Mouse (Mus musculus) testis, postnatal 14 days (tissue): ENCODE data around the gene Sema5a.

Experiments used
- DNase-seq: peaks from one replicate; pipeline ENCODE4 v3.0.0; 2021; ENCODE audit warnings: low spot score

Sema5a gene

GRCm38 (mm10) chr15:32310834-32311233, 66.2 kb downstream of the Sema5a start:
- no peak for DNase-seq

GRCm38 (mm10) chr15:32311287-32311686, 66.7 kb downstream of the Sema5a start:
- DNase-seq = no peak

DNA sequence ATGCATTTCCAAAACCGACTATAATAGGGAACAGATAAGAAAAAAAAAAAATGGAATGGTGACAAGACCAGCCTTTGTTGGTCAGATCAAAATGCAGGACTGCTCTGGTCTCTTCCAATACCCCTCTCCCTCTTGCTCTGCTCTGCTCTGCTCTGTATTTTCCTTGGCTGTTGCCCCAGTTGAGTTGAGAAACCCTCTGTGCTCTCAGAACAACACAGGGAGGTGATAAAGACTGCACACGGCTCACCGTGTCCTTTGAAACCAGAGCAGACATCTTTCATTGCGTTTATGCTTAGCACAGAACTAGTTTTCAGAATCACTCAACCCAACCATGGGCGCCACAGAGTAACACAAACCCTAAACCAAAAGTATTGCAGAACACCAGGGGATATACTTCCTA, 72.5 kb downstream of the Sema5a start:
- DNase-seq = no peak

DNA sequence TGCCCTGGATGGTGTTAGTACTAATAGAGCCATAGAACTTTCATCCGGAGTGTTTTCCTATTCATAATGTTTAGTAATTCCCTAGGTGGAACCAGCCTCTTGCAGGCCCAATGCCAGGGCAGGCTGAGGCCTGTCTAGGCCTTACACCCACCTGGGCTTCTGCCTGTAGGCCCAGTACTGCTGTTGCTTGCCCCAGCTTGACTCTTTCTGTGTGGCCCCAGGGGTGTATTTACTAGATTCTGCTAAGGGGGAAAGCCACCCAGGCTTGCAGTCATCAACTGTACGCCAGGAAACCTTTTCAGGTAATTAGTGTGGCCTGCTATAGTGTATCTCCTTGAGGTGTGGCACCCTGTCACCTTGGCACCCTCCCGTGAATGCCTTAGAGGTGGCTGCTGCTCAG, 76.1 kb downstream of the Sema5a start:
- DNase-seq = no peak

DNA sequence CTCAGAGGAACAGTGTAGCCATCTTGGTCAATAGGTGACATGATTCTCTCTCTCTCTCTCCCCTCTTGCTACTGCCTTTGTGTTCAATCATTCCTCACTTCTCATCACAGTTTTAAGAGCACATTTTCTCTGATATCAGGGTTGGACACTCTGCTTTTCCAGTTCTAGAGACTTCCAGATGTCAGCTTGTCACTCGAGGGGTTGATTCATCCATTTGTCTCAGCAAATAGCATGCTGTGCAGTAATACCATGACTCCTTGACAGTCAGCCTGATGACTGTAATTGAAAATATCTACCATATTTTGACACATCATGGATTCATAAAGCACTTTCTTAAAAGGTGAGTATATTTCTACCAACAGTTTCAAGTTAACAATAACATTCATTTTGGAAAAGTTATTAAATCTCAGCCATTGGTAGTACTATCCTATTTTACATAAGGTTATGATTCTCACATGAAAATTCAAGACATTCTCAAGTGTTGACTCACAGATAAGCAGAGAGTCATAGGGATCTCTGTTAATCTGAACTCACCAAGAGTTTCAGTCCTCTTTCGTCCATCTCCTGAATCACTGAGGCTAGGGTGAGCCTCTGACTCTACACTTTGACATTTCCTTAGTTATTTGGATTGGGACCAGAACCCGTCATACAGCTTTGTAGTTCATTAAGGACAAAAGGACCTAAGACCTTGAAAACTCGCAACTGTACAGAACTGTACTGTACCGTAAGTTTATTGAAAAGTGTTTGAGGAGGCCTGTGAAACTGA, 78.0 kb downstream of the Sema5a start:
- no peak for DNase-seq

DNA sequence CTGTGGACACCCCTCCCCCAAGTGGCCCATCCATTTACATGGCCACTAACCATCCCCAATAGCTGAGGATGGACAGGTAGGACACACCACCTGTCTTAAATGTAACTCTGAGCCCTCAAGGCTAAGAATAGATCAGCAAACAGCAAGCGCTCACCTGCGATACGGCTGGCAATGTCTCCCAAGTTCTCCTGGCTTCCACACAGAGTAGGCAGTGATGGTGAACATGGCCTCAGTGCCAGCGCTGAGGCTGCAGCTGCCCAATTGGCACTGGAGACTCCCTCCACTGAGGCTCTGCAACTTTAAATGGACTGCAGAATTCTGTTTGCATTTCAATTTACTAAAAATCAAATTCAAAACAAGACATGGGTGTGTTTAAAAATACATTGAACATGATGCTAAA, 78.6 kb downstream of the Sema5a start:
- DNase-seq = no peak

GRCm38 (mm10) chr15:32324105-32324504, 79.5 kb downstream of the Sema5a start:
- no peak for DNase-seq

DNA sequence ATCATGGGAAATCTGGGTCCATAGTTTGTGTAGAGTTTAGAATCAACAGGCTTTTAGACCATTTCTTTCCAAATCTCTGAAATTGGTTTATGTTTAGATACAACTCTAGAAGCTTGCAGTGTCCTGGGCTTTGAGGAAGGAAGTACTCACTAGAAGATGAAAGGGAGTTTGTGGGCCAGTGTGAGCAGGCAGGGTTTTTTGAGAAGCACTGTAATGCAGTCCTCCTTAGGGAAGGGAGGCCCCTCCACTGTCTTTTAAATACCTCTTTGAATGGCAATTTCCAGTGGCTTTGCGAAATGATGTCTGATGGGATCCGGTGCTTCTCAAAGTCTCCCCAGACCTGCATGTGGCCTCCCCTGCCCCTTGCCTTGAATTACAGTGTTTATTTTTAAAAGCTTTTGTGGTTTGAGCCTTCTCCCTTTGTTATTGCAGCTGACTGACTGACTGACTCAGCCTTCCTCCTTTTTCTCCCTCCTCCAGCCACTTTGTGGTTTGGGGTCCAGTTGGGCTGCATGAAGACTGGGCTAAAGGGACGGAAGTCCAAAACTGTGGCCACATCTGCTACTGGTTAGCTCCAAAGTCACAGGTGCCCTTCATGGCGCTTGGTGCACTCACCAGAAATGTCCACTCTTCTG, 83.9 kb downstream of the Sema5a start:
- no peak for DNase-seq

DNA sequence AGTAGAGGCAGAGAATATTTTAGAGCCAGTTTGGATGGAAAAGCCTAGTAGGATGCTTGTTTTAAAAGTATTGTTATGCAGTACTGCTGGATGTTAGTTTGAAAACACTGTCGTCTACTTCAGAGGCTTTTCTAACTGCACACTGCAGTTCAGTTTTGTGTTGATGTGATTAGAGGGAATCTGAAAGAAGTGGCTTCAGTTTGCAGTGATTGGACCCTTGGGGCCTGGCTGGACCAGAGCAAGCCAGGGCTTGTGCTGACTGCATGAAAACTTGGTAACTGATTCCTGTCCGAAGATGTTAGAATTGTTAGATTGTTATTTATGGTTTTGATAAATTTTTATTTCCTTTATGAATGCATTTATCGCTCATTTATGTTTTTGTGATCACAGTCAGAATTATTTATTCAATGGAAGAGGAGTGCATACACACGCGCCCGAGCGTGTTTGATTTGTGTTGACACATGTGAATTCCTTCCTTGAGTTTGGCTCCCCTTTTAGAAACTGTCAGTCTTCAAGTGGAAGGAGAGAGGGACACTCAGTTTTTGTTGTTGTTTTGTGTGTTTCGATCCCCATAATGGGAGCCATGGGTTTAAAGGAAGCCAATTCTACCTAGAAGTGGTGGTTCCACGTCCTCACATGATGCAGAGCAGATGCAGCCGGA, 85.2 kb downstream of the Sema5a start:
- DNase-seq = no peak

- no peak for DNase-seq
Observed at GRCm38 (mm10) chr15:32330427-32330826, 85.8 kb downstream of the Sema5a start.

- no peak for DNase-seq
Observed at GRCm38 (mm10) chr15:32331037-32331436, 86.4 kb downstream of the Sema5a start.

GRCm38 (mm10) chr15:32333456-32333855, 88.8 kb downstream of the Sema5a start:
- DNase-seq = no peak

DNA sequence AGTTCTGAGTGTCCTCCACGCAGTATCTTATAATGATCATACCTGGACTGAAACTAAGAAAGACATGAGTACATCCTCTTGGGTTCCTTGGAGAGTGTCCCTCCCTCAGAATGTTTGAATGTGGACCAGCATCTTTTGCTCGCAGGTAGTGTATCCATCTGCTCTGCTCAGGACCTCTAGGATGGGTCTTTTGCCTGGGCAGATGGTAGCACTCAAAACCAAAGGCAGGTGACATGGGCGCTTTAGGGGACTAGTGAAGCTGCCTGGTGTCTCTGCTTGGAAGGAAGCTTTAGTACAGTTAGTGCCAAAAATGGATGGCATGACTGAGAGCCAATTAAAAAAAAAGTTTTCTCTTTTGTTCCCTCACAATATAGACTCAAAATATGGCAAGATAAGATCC, 93.2 kb downstream of the Sema5a start:
- no peak for DNase-seq

DNA sequence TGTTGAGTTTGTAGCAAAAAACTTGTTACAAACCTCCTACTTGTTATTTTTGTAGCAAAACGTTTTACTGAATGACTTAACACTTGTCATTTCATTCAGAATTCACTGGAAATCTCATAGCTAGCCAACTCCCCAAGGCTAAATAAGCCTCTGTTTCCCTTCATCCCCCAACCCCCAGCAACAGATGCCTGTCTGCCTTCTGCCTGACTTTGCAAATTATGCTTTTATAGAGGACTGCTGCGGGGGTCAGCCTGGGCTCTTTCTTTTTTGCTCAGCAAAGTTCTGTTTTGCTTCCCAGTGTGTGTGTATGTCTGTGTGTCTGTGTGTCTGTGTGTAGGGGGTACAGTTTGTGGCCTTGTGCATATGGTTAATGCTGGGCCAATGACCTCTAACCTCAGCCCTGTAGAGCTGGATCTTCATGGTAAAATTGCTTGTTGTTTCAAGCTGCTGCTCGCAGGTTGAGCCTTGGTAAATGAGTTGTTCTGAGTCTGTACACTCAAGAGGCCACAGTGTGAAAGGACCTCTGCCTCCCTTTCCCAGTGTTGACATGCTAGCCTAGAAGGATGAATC, 94.2 kb downstream of the Sema5a start:
- no peak for DNase-seq

- DNase-seq = no peak
Observed at GRCm38 (mm10) chr15:32339426-32339825, 94.8 kb downstream of the Sema5a start.

GRCm38 (mm10) chr15:32341423-32341822, 96.8 kb downstream of the Sema5a start:
- DNase-seq = no peak

DNA sequence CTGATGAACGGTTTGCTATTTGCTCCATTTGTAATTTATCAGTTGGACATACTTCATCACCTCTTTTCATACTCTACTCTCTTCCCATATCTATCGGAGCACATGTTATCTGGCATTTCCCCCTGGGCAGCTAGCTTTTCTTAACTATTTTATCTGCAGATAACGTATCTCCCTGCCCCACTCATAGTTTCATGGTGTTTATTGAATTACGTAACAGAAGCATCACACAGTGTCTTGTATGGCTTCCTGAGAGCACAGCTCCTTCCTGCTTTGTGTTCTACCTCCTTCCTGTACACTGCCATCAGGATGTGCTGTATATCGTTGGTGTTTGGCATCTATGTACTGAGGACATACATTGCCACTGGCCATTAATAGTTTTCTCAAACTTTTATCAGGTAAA, 98.9 kb downstream of the Sema5a start:
- DNase-seq = no peak

DNA sequence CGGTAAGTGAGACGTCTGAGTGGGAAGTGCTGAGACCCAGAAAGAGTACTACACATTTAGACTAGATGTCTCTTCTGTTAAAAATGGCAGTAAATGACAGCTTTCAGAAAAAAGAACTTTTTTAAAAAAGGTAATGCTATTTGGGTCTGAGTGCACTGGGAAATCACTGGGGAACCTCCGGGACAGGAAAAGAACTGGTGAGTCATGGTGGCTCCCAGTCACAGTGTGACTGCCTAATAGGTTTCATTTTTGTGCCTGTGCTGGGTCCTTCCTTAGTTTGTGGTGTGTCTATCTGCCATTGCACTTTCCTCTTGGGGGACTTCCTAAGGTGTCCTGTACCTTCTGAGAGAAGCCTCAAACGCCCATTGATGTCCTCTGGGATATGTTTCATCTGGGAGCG, 102.7 kb downstream of the Sema5a start:
- DNase-seq = no peak

DNA sequence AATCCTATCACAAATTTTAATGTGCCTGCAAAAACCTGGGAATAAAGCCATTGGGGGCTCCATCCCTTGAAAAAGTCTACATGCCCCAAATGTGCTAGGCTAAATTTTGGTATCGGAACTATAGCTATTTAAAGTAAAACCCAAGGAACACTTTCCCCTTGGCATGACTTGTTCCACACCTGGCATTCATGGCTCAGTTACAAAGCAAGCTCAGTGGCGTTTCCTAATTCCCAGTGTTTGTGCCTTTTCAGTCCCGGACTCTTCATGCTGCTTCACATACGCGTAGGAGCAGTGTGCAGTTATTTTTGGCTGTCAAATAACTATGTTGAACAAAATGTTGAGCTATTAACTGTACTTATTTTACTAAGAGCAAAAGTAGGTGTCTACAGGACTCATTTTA, 104.7 kb downstream of the Sema5a start:
- DNase-seq = no peak

DNA sequence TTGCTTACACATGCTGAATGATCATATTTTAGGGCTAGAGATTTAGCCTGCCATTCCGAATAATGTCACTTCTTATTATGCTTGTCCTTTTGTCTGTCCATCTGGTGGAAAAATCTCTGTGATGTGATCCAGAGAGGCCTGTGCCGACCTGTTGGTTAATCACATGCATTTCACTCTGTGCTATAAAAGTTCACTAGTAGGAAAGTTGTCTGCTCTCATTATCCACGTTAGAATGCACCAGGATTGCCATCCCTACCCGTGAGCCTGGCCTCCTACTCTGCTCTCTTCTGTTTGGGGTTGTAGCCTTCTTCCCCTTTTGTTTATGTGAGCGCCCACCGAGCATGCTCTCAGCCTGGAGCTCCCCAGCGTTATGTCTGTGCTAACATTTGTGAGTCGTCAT, 108.4 kb downstream of the Sema5a start:
- no peak for DNase-seq

DNA sequence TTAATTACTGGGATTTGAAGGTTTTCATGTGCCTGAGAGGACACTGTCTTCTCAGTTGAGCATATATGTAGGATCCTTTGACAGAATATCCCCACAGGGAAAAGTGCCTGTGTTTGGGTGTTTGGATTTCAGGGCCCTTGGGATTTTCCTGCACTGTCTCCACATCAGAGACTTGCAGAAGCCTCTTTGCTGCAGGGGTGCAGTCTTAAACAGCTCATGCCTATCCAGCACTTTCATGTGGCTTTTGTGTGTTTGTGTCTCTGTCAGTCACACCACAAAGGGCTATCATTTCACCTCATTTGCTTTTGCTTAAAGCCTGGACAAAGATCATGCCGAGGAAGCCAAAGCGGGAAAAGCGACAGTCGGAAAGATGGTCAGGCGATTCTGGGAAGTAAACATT, 108.9 kb downstream of the Sema5a start:
- no peak for DNase-seq

GRCm38 (mm10) chr15:32356805-32357204, 112.2 kb downstream of the Sema5a start:
- DNase-seq = no peak

GRCm38 (mm10) chr15:32367841-32368240, 123.2 kb downstream of the Sema5a start:
- DNase-seq = no peak
